11 mouse cellular contexts compared by ENCODE assay signal in genomic region chr4:125502861-125503260, GRCm38 (mm10). TPM values are rescaled to one million over a fixed set of nuclear protein-coding genes. Genes with fewer than 3 reads are reported as not detected.
DNase-seq lines count a peak whose midpoint lies in the region; ATAC-seq and TF ChIP-seq lines count a peak whose summit lies in the region.
"Had no signal": no experiment of that assay in that cellular context is flagged by ENCODE, and none has a peak within 500 bp of the region (broad histone marks: within the 10 kb centered on the region; RNA-seq: fewer than 3 reads in every experiment).

No protein-coding gene starts in this region.

- peaks cover 2% of the 10 kb centered on the region; the same call in 1 of the 2 replicates for H3K27me3 ChIP-seq in kidney, postnatal 0 days (ENCODE audit: insufficient read depth, low read length)
- H3K27me3 ChIP-seq in kidney, embryonic 16.5 days (ENCODE audit: insufficient read depth, low read length), result peaks cover 17% of the 10 kb centered on the region
- peaks cover 46% of the 10 kb centered on the region for H3K27me3 ChIP-seq in limb, embryonic 10.5 days (ENCODE audit: low read depth, poor library complexity, severe bottlenecking)

- H3K4me1 ChIP-seq in kidney, postnatal 0 days (replicated peaks; ENCODE audit: insufficient read depth, low read length), result no peaks in the 10 kb centered on the region
- no peaks in the 10 kb centered on the region for H3K4me1 ChIP-seq in kidney, embryonic 16.5 days (ENCODE audit: insufficient read depth, low read length)
- H3K4me1 ChIP-seq in limb, embryonic 10.5 days, result no peaks in the 10 kb centered on the region
- H3K4me1 ChIP-seq: embryonic facial prominence, embryonic 12.5 days; liver, embryonic 15.5 days had no signal

- no peak overlapping the region for H3K27ac ChIP-seq in kidney, postnatal 0 days
- no peak overlapping the region for H3K27ac ChIP-seq in kidney, embryonic 16.5 days (ENCODE audit: low read length)
- H3K27ac ChIP-seq in limb, embryonic 10.5 days, result no peak overlapping the region
- H3K27ac ChIP-seq: embryonic facial prominence, embryonic 12.5 days; hindbrain, embryonic 12.5 days; liver, embryonic 15.5 days had no signal

- no peak overlapping the region for H3K4me2 ChIP-seq in kidney, postnatal 0 days (ENCODE audit: low read length)
- H3K4me2 ChIP-seq in kidney, embryonic 16.5 days (replicated peaks; ENCODE audit: low read depth, low read length), result no peak overlapping the region
- H3K4me2 ChIP-seq: embryonic facial prominence, embryonic 12.5 days; hindbrain, embryonic 12.5 days; liver, embryonic 15.5 days had no signal

- WGBS in kidney, postnatal 0 days, result 54% methylated on average over 8 of the region's 8 CpGs
- 56% methylated on average over 8 of the region's 8 CpGs for WGBS in kidney, embryonic 16.5 days
- 52% methylated on average over 8 of the region's 8 CpGs for WGBS in limb, embryonic 10.5 days

- no peak for ATAC-seq in kidney, postnatal 0 days (replicated peaks; ENCODE audit: low FRiP score, low read depth)
- ATAC-seq in kidney, embryonic 16.5 days (ENCODE audit: low FRiP score, low TSS enrichment), result no peak
- ATAC-seq: midbrain, embryonic 16.5 days had no signal

- H3K9me3 ChIP-seq in kidney, postnatal 0 days (replicated peaks; ENCODE audit: low read length), result no peaks in the 10 kb centered on the region
- no peaks in the 10 kb centered on the region for H3K9me3 ChIP-seq in kidney, embryonic 16.5 days (ENCODE audit: low read length)
- H3K9me3 ChIP-seq in limb, embryonic 10.5 days (replicated peaks), result no peaks in the 10 kb centered on the region
- H3K9me3 ChIP-seq: embryonic facial prominence, embryonic 12.5 days; hindbrain, embryonic 12.5 days; liver, embryonic 15.5 days had no signal

- no peak overlapping the region for H3K9ac ChIP-seq in kidney, postnatal 0 days (ENCODE audit: low read depth, low read length)
- no peak overlapping the region for H3K9ac ChIP-seq in kidney, embryonic 16.5 days (replicated peaks; ENCODE audit: low read length)
- H3K9ac ChIP-seq: embryonic facial prominence, embryonic 12.5 days; hindbrain, embryonic 12.5 days; liver, embryonic 15.5 days had no signal

- peak; percentile 69 for DNase-seq in kidney, postnatal 0 days (ENCODE audit: low spot score)
- DNase-seq in 416B (ENCODE audit: low read depth) (peak; percentile 16), ES-CJ7 (ENCODE audit: low read depth, low spot score) (peak; percentile 35)
- peak; percentile 82 for DNase-seq in limb, embryonic 10.5 days (ENCODE audit: low spot score)
- no peak for DNase-seq in spleen, postnatal 36 days (ENCODE audit: low spot score in 2 of 2)
- DNase-seq in cerebellum, adult 18-20 months, result no peak

- no peak for TF ChIP-seq CTCF in kidney, postnatal 0 days (IDR thresholded peaks at IDR 0.05; ENCODE audit: low read depth)

- no peaks in the 10 kb centered on the region for H3K36me3 ChIP-seq in kidney, postnatal 0 days (ENCODE audit: insufficient read depth, low read length)
- H3K36me3 ChIP-seq in kidney, embryonic 16.5 days (ENCODE audit: insufficient read depth, low read length), result no peaks in the 10 kb centered on the region
- no peaks in the 10 kb centered on the region for H3K36me3 ChIP-seq in limb, embryonic 10.5 days
- H3K36me3 ChIP-seq: embryonic facial prominence, embryonic 12.5 days; hindbrain, embryonic 12.5 days; liver, embryonic 15.5 days had no signal

- H3K4me3 ChIP-seq in kidney, postnatal 0 days (replicated peaks; ENCODE audit: low read depth, low read length), result no peak overlapping the region
- H3K4me3 ChIP-seq in kidney, embryonic 16.5 days (ENCODE audit: low read length), result no peak overlapping the region
- no peak overlapping the region for H3K4me3 ChIP-seq in limb, embryonic 10.5 days
- H3K4me3 ChIP-seq: embryonic facial prominence, embryonic 12.5 days; hindbrain, embryonic 12.5 days; liver, embryonic 15.5 days had no signal

RNA-seq across cellular contexts. Expression of gene Grik3, which starts 12.4 kb away (rescaled TPM):
- 0.01 and 0.04 TPM in 2 replicates for polyA plus RNA-seq in kidney, postnatal 0 days (2015; fragmentation: Nextera tagmentation; extraction: Ambion mirVana)
- 0.11 and 0.12 TPM in 2 replicates for polyA plus RNA-seq in kidney, embryonic 16.5 days (2015; fragmentation: Nextera tagmentation; extraction: Ambion mirVana)
- 0.01 TPM in 1 of 2 replicates, not detected in the other for polyA plus RNA-seq in limb, embryonic 10.5 days (2016; fragmentation: Nextera tagmentation; extraction: Ambion mirVana)
- polyA plus RNA-seq: liver, embryonic 15.5 days had no signal

Comparison
In these comparisons a context has a peak if more than half of its experiments do, and no peak if none do; other contexts are left out.
1. DNase-seq: peak in kidney, postnatal 0 days (single experiment), 416B (single experiment), ES-CJ7 (single experiment) and limb, embryonic 10.5 days (single experiment); none in spleen, postnatal 36 days (0 of 2) and cerebellum, adult 18-20 months (0 of 2).